Mouse (Mus musculus): ENCODE measurements around the gene Acss2. TPM values are rescaled to one million over a fixed set of nuclear protein-coding genes. Genes with fewer than 3 reads are reported as not detected.
"Not testable (repeated sequence)": the region's sequence is repeated elsewhere in the genome, so short reads cannot be mapped to it uniquely, and the experiment has no call there.

Gene Acss2
- polyA plus RNA-seq, 1 experiment: 8.9 TPM

DNA sequence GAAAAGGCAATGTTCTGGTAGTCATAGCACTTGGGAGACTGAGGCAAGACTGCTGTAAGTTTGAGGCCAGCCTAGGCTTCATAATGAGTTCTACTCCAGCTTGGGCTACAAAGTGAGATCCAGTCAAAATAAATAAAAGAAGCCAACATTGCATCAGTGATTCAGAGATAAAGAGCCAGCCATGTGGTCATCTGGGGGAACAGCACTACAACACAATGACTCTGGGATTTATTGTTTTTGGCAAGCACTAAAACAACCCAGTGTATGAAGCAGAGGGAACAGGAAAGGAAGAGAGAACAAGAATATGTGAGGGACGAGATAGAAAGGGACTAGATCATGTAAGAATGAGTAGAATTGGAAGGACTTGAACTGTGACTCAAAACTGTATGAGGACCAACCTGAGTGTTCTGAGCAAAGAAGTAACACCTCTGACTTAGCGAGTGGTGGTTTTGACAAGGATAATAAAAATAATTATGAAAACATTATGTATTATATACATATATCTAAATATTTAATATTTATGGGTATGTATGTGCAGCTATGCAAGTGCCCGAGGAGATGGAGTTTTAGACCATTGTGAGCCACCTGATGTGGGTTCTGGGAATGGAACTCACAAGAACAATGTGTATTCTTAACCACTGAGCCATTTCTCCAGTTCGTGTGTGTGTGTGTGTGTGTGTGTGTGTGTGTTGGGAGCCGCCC, 20.2 kb downstream of the Acss2 start:
- Histone ChIP-seq H3K27ac (ENCODE audit: insufficient read depth, low read depth, low read length) (no peak overlapping the region), H3K4me1 (ENCODE audit: control insufficient read depth, insufficient read depth, low read length) (peaks cover 10% of the 10 kb centered on the region), H3K4me3 (ENCODE audit: insufficient read depth, low read length) (no peak overlapping the region)
- no peak for TF ChIP-seq CTCF (IDR thresholded peaks at IDR 0.05; ENCODE audit: low read depth, low read length)
- TF ChIP-seq POLR2A (IDR thresholded peaks at IDR 0.05; ENCODE audit: borderline replicate concordance, low read depth, low read length): no peak

- H3K4me1 ChIP-seq (ENCODE audit: control insufficient read depth, insufficient read depth, low read length); H3K27ac ChIP-seq (ENCODE audit: insufficient read depth, low read depth, low read length); H3K4me3 ChIP-seq (ENCODE audit: insufficient read depth, low read length): not testable (repeated sequence)
Measured at GRCm38 (mm10) chr2:155538463-155539057, 20.8 kb downstream of the Acss2 start.

DNA sequence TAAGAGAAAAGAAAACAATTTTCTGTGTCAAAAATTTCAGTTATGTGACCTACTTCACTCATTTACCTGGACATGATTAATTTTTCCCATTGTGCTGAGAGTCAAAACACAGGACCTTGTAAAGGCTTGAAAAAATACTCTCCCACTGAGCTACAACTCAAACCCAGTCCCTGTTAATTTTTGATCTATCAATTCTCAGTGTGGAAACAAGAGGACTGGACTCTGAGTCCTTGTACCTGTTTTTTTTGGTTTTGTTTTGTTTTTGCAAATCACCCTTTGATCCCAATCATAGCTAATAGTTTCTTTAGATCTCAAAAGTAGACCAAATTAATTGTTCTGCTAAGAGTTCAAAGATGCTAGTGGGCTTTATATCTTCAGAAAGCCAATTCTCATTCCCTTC, 21.9 kb downstream of the Acss2 start:
- H3K4me1 ChIP-seq (ENCODE audit: control insufficient read depth, insufficient read depth, low read length): peaks cover 8% of the 10 kb centered on the region
- H3K27ac ChIP-seq (ENCODE audit: insufficient read depth, low read depth, low read length): peak overlapping the region; percentile 10; the same call in 1 of the 2 replicates
- no peak overlapping the region for H3K4me3 ChIP-seq (ENCODE audit: insufficient read depth, low read length)
- TF ChIP-seq CTCF (IDR thresholded peaks at IDR 0.05; ENCODE audit: low read depth, low read length) (no peak), POLR2A (IDR thresholded peaks at IDR 0.05; ENCODE audit: borderline replicate concordance, low read depth, low read length) (no peak)

DNA sequence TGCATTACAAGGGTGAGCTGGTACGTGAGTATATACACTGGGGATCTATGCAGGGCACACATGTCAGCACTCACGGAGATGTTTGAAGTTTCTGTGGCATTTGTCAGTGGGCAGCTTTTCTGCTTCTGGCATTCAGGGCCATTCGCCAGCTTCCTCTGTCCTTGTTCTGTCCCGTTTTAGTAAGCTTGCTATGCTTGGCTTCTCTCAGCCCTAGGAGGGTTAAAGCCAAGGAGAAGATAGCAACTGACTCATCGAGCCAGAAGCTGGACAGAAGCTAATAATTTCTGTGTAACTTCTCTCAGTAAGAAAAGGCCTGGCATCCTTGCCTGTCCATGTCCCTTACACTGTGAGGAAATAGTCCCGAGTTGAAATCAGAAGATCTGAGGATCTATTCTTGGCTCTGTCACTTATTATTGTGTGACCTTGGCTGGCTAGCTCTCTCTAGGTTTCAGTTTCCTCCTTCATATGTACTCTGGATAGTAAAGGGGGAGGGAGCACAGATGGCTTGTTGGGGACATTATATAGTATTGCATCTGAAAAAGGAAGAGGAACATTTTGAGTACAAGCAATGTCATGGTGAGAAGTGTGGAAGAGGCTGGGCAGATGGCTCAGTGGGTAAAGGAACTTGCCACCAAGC, 23.2 kb downstream of the Acss2 start:
- no peak for TF ChIP-seq POLR2A (IDR thresholded peaks at IDR 0.05; ENCODE audit: borderline replicate concordance, low read depth, low read length)
- Histone ChIP-seq H3K27ac (ENCODE audit: insufficient read depth, low read depth, low read length) (peak overlapping the region; percentile 79), H3K4me1 (ENCODE audit: control insufficient read depth, insufficient read depth, low read length) (peaks cover 8% of the 10 kb centered on the region), H3K4me3 (ENCODE audit: insufficient read depth, low read length) (peak overlapping the region; percentile 30)

GRCm38 (mm10) chr2:155546955-155547354, 29.2 kb downstream of the Acss2 start:
- Histone ChIP-seq H3K4me1 (ENCODE audit: control insufficient read depth, insufficient read depth, low read length) (no peaks in the 10 kb centered on the region), H3K4me3 (ENCODE audit: insufficient read depth, low read length) (no peak overlapping the region), H3K27ac (ENCODE audit: insufficient read depth, low read depth, low read length) (no peak overlapping the region)
- TF ChIP-seq POLR2A (IDR thresholded peaks at IDR 0.05; ENCODE audit: borderline replicate concordance, low read depth, low read length): no peak
- no peak for TF ChIP-seq CTCF (IDR thresholded peaks at IDR 0.05; ENCODE audit: low read depth, low read length)

DNA sequence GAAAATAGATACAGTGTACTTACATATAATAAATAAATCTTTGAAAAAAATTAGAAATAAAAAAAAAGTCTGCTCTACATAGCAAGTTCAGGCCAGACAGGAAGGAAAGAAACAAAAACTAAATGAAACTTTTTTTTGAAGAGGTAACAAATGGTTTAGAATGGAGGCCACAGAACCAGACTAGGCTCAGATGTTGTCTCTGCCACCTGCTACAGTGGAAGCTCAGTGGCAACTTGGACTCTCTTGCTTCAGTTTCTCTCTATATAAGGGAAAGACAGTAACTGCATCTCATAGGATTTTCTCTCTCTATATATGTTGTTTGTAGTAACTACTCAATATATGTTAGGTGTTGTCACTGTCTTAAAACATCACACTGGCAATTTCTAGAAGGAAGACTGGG, 34.6 kb downstream of the Acss2 start:
- no peak overlapping the region for H3K27ac ChIP-seq (ENCODE audit: insufficient read depth, low read depth, low read length)
- no peak overlapping the region for H3K4me3 ChIP-seq (ENCODE audit: insufficient read depth, low read length)
- TF ChIP-seq POLR2A (IDR thresholded peaks at IDR 0.05; ENCODE audit: borderline replicate concordance, low read depth, low read length): no peak
- TF ChIP-seq CTCF (IDR thresholded peaks at IDR 0.05; ENCODE audit: low read depth, low read length): no peak
- H3K4me1 ChIP-seq (ENCODE audit: control insufficient read depth, insufficient read depth, low read length): no peaks in the 10 kb centered on the region

GRCm38 (mm10) chr2:155552949-155553354, 35.2 kb downstream of the Acss2 start:
- no peaks in the 10 kb centered on the region for H3K4me1 ChIP-seq (ENCODE audit: control insufficient read depth, insufficient read depth, low read length)
- no peak overlapping the region for H3K27ac ChIP-seq (ENCODE audit: insufficient read depth, low read depth, low read length)
- TF ChIP-seq CTCF (IDR thresholded peaks at IDR 0.05; ENCODE audit: low read depth, low read length) (no peak), POLR2A (IDR thresholded peaks at IDR 0.05; ENCODE audit: borderline replicate concordance, low read depth, low read length) (no peak)

DNA sequence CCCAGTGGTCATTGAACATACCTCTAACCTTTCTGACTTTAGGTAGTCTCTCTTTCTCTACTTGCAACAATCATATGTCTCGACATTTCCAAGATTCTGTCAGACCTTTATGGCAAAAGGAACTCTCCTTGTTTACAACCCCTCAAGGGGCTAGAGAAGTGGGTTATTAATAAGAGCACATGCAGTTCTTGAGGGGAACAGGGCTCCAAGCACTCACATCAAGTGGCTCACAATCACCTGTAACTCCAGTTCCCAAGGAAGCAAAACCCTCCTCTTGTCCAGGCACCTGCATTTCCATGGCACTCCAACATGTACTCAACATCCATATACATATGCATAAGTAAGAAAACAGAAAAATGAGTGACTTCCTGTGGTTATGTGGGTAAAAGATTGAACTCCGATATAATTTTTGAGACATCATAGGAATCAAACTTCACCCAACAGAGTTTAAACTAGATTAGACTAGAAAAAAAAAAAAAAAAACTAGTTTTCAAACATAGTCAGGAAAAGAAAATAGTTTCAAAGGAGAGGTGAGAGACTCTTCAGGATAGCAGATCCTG, 36.8 kb downstream of the Acss2 start:
- no peak overlapping the region for H3K4me3 ChIP-seq (ENCODE audit: insufficient read depth, low read length)
- TF ChIP-seq CTCF (IDR thresholded peaks at IDR 0.05; ENCODE audit: low read depth, low read length): no peak
- TF ChIP-seq POLR2A (IDR thresholded peaks at IDR 0.05; ENCODE audit: borderline replicate concordance, low read depth, low read length): no peak
- no peaks in the 10 kb centered on the region for H3K4me1 ChIP-seq (ENCODE audit: control insufficient read depth, insufficient read depth, low read length)
- no peak overlapping the region for H3K27ac ChIP-seq (ENCODE audit: insufficient read depth, low read depth, low read length)

More at GRCm38 (mm10) chr2:155552949-155553354, 35.2 kb downstream of the Acss2 start:
- H3K4me3 ChIP-seq (ENCODE audit: insufficient read depth, low read length): no peak overlapping the region

DNA sequence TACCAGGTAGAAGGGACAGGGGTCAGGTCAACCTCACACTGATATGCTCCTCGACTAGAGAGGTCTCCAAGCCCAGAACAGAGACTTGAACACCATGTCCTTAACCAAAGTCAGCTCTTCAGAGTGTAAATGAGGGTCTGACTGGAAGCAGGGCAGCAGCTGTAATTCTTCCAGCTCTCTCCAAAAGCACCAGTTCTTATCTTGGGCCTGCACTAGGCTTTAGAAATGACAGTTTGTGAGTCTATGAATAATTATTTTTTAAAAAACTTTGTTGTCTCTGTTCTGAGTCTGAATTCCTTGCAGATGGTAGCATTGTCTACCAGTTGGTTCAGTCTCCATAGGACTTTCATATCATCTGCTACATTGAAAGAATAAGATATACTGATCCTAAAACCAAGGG, 44.5 kb downstream of the Acss2 start:
- Histone ChIP-seq H3K4me3 (ENCODE audit: insufficient read depth, low read length) (no peak overlapping the region), H3K27ac (ENCODE audit: insufficient read depth, low read depth, low read length) (no peak overlapping the region), H3K4me1 (ENCODE audit: control insufficient read depth, insufficient read depth, low read length) (0 out of 2 replicates have a peak, but pooled peaks cover 4% of the 10 kb centered on the region)
- TF ChIP-seq POLR2A (IDR thresholded peaks at IDR 0.05; ENCODE audit: borderline replicate concordance, low read depth, low read length) (no peak), CTCF (IDR thresholded peaks at IDR 0.05; ENCODE audit: low read depth, low read length) (no peak)

DNA sequence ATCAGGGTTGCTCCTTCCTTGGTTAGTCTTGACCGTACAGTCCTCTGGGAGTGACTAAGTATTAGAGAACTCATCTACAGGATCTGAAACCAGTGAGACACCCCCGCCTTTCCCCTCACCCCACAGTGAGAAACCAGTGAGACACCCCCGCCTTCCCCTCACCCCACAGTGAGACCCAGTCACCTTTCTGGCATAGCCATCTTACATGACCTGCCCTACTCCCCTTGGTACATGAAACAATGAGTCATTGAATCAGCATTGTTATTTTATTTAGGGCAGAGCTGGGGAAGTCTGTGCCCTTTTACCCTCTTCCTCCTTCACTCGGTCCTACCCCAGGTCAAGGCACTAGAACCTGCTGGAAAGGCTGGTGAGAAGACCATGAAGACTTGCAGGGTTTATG, 45.2 kb downstream of the Acss2 start:
- Histone ChIP-seq H3K4me3 (ENCODE audit: insufficient read depth, low read length) (no peak overlapping the region), H3K4me1 (ENCODE audit: control insufficient read depth, insufficient read depth, low read length) (0 out of 2 replicates have a peak, but pooled peaks cover 4% of the 10 kb centered on the region), H3K27ac (ENCODE audit: insufficient read depth, low read depth, low read length) (no peak overlapping the region)
- TF ChIP-seq CTCF (IDR thresholded peaks at IDR 0.05; ENCODE audit: low read depth, low read length) (no peak), POLR2A (IDR thresholded peaks at IDR 0.05; ENCODE audit: borderline replicate concordance, low read depth, low read length) (no peak)

All from bone marrow macrophage, adult 2 months (primary cell).